Mouse (Mus musculus) ZHBTc4 (cell line): Measurements from ENCODE around the gene Phyhd1.

Experiments
- DNase-seq: peaks from one replicate; pipeline ENCODE4 v3.0.0-alpha.2; 2011; ENCODE audit warnings: low read depth, low spot score

Phyhd1 gene

DNA sequence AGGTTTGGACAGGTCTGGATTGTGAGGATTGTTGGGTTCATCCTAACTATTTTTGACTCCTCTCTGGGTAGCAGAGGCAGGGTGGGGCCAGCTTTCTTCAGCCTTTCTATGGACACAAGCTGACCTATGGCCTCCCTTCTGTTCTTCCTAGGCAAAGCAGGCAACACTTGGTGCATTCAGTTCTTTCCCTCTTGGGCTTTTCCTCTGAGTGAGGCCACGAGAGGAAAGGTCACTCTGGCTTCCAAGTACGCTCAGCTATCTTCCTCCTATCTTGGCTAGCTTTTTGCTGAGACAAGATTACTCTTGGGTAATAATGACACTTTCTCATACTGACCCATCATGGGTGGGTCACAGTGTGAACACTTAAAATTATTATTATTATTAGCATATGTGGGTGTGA lies 17.2 kb downstream of the Phyhd1 start:
- no peak for DNase-seq

DNA sequence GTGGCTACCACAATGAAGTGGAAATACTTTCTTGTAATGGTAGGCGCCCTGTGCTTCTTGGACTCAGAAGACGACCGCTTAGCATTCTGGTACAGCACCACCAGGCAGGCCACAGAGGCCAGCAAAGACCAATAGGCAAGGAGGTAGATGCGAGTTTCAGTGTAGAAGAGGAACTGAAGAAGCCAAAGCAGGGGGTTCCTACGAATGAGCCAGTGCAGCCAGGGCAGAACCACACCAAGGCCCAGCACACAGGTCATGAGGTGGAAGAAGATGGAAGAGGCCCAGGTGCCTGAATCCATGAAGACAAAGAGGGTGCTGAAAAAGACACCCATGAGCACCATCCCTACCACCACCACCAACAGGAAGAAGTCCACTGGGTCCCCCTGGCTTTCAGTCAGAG lies 19.0 kb downstream of the Phyhd1 start:
- DNase-seq: no peak

DNA sequence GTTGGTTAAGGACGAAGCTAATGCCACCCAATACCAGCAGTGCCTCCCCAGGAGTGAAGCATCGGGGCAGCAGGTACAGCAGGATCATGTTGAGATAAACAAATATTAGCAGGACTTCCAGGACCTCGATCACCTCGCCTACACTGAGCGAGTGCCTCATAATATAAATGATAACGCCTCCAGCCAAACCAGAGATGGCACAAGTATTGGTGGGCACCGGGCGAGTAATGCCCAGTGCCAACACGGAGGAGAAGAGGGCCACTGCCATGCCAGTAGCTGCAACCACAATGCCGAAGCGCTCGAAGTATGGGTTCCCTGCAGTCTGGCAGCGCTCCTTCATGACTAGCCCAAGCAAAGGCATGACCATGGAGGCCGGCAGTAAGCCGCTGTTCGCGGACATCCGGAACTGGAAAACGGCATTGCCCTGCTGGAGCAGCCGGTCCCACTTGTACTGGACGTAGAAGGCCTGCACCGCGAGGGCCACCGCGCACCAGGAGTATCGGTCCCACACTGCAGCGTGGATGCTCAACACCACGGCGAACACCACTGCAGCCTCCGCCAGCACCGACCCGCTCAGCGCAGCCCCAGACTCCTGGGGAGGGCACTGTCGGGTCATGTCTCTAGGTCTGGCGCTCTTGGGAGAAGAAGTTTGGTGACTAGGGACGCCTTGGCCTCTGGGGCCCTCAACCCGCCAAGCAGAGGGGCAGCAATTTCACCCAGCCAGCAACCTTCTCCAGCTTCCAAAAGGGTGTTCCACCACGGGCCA lies 19.6 kb downstream of the Phyhd1 start:
- no peak for DNase-seq

DNA sequence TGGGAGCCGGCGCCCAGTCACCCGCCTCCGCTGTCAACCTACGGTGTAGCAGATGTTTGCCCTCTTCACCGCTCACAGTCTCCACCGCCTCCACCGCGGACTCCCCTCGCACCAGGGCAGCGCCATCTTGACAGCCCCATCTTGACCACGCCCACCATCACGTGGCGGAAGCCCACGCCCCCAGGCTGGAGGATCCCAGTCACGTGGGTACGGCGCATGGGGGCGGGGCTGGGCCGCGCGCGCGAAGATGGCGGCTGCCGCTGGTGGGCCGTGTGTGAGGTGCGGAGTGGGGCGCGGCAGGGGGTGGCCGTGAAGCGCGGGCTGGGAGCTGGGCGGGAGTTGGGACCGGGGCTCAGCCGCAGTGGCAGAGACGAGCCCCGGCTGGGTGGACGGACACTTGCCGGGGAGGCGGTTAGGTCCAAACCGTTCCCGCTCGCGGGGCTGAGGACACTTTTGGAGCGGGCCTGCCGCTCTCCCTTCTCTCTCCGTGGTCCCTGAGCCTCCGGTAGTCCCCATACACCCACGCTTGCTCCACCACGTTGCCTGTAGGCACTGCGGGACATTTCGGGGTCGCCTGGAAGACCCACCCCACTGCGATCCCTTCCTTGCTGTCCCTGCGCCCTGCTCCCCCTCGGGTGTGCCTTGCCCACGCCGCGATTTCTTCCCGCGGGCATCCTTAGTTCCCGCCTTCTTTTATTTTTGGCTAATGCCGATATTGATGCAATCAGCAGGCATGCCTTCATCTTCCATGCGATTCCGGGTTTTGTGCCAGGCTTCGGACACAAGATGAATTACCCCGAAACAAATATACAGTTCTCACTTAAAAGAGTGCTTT lies 20.4 kb downstream of the Phyhd1 start, which contains the start of the genes Dolk and Nup188:
Gene Dolk (minus strand): TSS at position 143 of the 835 bp plus-strand sequence.
Gene Nup188 (plus strand): TSS at position 206 of the 835 bp plus-strand sequence.
- DNase-seq: peak; percentile 97

DNA sequence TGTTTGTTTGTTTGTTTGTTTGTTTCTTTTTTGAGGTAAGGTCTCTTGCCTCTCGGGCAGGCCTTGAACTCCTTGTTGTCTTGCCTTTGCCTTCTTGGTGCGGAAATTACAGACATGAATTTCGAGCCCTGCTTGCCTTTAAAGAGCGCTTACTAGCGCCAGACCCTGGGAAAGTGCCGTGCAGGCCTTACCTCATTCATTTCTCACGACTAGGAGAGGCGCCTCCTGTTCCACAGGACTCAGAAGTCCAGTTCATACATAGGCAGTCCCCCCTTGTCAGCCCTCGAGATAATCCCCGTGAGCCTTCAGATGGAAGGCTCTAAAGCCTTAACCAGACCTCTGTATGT lies 21.0 kb downstream of the Phyhd1 start:
- peak; percentile 46 for DNase-seq

DNA sequence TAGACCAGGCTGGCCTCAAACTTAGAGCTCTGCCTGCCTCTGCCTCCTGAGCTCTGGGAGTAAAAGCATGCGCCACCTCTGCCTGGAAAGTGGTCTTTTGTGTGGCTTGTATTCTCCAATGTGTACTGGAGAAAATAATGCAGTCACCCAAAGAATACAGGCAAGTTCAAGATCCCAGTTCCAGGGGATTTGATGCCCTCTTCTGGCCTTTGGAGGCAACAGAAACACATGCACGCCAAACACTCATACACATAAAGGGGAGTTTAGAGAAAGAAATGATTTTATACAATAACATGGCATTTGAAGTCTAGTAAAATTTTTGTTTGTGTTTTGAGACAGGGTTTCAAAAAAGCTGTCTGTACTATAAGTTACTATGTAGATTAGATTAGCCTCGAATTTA lies 33.5 kb downstream of the Phyhd1 start:
- DNase-seq: peak; percentile 34

DNA sequence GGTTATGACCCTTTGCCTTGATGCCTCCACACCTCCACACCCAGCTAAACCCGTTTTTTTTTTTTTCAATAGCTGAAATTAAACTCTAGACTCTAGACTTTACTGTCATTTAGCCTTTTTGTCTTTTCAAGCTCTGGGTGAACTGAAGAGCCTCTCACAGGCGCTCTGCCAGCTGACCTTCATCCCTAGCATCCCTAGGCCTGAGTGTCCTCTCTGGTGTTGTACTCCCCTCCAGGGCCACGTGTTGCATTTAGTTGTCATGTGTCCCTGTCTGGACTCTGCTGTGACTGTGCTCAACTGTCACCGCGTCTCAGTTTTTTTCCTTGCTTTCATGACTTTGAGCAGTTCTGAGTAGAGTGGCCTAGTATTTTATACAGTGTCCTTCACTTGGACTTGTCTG lies 34.0 kb downstream of the Phyhd1 start:
- no peak for DNase-seq

DNA sequence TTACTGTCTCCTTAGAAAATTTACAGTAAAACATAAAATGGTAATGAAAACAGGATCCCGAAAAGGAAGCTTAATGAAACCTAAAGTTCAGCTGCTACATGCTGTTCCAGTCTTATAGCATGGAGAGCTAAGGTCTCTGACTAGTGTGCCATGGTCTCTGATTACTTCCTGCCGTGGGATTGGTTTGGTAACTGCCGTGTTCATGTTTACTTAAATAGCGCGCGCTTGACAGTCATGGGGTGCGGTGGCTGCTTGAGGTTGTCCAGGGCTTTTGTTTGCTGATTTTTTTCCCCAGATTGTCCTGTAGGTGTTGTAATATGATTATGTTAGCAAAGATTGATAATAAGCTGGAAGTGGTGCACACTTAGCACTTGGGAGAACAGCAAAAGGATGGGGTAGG lies 40.1 kb downstream of the Phyhd1 start:
- no peak for DNase-seq

DNA sequence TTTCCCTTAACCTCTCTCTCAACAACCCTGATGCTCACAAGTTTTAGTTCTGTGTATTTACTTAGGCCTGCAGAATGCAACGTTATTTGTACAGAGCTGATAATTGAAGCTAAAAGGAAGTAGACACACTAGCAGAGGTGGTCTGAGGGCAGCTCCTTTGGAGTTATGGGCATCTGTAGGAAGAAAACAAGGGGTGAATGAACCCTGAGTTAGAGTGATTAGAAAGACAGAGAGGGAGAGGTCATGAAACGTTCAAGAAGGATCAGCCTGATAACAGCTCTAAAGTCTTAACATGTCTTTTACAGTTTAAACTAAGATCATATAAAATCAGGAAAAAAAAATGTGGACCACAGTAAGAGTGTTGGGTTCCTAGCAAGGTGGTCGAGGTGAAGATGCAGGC lies 43.3 kb downstream of the Phyhd1 start:
- no peak for DNase-seq

DNA sequence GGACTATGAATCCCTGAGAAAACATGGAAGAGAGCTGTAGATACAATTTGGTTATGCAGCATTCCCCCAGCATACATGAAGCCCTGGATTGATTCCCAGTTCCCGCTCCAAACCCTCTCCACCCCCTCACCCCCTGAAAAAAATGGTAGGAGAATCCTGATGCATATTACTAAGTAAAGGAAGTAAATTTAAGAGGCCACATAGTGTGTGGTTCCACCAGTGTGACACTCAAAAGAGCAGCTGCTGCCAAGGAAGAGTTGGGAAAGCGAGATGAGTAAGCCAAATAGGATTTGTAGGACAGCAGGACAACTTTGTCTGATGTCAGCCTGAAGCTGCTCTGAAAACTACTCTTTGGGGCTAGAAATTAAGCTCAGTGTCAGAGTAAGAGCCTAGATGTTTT lies 45.5 kb downstream of the Phyhd1 start:
- no peak for DNase-seq

DNA sequence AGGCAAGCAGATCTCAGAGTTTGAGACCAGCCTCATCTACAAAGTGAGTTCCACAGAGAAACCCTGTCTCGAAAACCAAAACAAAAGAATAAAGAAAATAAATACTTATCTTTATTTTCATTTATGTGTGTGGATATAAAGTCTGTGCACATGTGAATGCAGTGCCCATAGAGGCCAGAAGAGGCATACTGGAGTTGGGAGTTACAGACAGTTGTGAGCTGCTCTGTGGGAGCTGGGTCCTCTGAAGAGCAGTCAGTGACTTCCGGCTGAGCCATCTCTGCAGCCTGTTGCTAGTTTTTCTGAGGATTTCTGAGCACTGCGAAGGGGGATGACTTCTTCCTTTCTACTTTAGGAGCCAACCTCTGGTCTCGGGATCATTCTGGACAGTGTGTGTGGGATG lies 50.1 kb downstream of the Phyhd1 start:
- peak; percentile 54 for DNase-seq

DNA sequence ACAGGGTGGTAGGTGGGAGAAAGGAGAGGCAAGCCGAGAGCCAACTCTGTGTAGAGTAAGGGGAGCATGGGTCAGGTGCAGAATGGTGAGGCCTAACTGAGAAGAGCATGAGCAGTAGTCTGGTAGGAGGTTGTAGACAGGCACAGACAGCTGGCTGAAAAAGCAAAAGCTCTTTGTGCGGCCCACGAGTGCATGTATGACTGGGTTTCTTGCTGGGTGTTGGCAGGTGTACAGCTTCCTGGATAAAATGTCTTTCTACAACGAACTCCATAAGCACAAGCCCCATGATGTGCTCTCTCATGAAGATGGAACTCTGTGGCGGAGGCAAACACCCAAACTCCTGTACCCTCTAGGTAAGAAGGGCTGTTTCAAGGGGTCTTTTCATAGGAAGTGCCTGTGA lies 51.0 kb downstream of the Phyhd1 start:
- no peak for DNase-seq

DNA sequence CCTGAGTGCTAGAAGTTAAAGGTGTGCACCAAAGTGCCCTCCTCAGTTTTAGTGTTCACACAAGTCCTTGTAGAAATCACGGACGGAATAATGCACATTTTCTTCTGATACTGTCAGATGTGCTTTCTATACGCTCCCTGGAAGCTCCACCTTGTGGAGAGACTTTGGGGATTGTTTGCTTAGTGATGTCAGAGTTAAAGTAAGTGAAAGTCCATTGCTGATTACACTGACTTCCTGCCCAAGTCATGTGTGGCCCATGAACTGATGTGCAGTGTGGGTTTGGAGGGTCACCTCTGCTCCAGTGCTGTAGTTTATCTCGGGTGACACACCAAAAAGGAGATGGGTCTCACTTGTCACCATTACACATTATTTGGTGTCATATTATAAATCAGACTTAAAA lies 53.3 kb downstream of the Phyhd1 start:
- DNase-seq: no peak

DNA sequence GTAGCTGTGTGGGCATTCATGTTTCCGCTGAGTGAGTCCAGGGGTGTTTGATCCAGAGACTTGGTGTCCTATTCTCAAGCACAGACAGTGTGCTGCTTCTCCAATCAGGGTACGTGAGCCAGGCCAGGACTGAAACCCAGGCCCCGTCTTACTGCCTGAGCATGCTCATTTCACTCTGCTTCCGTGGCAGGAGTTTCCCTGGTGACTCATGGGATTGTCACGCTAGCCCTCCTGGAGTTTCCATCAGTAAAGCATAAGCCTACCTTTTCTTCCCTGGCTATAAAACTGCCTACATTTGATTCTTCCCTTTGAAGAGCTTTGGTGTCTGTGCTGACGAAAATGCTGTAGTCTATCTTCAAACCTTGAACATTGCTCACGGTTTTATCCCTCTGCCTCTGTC lies 57.1 kb downstream of the Phyhd1 start:
- no peak for DNase-seq

DNA sequence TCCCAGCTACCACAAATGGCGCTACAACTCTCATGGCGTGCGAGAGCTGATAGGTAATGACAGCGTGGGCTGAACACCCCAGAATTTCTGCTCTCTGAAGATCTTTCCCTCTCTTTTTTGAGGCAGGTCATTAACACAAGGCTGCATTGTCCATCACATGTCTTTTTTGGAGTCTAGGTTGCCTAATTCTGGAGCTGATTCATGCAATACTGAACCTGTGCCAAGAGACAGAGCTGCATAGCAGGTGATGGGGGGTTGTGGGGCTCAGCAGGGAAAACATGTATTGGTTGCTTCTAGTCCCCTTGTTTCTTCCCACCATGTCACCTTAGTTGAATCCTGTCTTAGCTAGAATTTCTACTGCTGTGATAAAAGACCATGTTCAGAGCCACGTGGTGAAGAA lies 59.3 kb downstream of the Phyhd1 start:
- DNase-seq: no peak

DNA sequence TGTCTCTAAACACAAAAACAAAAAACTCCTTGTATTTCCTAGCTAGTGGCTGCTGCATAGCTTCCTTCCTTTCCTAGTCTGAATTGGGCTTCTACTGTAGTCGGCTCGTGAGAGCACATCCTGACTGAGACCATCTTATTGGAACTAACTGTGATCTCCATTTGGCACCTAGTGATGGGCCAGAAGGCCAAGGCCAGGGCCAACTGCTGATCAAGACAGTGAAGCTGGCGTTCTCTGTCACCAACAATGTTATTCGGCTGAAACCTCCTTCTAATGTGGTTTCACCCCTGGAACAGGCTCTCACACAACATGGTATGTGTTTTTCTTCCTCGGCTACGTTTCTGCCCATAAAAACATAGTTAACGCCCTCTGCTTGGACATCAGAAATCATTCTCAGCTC lies 61.3 kb downstream of the Phyhd1 start:
- no peak for DNase-seq

DNA sequence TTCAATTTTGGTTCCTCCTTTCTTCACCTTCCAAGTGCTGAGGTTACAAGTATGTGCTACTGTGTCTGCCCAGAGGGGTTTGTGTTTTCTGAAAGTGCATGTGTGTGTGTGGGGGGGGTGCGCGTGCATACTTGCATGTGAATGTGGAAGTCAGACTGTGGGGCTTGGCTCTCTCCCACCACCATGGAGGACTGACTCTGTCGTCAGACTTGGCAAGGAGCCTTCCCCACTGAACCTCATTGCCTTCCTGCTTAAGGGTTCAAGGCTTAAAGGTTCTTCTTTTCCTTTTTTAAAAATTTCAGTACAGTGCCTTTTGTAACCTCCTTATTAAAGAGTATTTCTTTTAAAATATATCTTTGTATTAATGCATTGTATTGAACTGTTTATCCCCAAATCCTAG lies 62.8 kb downstream of the Phyhd1 start:
- no peak for DNase-seq
